Mouse (Mus musculus) neural tube, embryonic 12.5 days (tissue): ENCODE data around the gene Baiap2. TPM values are rescaled to one million over a fixed set of nuclear protein-coding genes. Genes with fewer than 3 reads are reported as not detected.

Experiments used
- ATAC-seq: fragments of 200-750 bp; cut with Nextera tagmentation; 2 replicates; pipeline ENCODE4 v1.8.0; 2017; ENCODE audit warnings: low read depth, mild to moderate bottlenecking, moderate TSS enrichment, moderate library complexity; ENCODE audit not compliant: low FRiP score
- H3K27ac ChIP-seq: fragments of 300-500 bp; sonication (generic); 2 replicates; pipeline ENCODE4 v1.5.1; 2016
- H3K27me3 ChIP-seq: fragments of 300-500 bp; sonication (generic); replicated peaks from 2 replicates; pipeline ENCODE4 v1.6.1; 2016; ENCODE audit warnings: mild to moderate bottlenecking
- H3K36me3 ChIP-seq: fragments of 300-500 bp; sonication (generic); 2 replicates; pipeline ENCODE4 v1.6.1; 2016; ENCODE audit warnings: mild to moderate bottlenecking
- H3K4me1 ChIP-seq: fragments of 300-500 bp; sonication (generic); 2 replicates; pipeline ENCODE4 v1.6.1; 2016
- H3K4me2 ChIP-seq: fragments of 300-500 bp; sonication (generic); replicated peaks from 2 replicates; pipeline ENCODE4 v1.6.1; 2016; ENCODE audit warnings: mild to moderate bottlenecking
- H3K4me3 ChIP-seq: fragments of 300-500 bp; sonication (generic); 2 replicates; pipeline ENCODE4 v1.5.1; 2016
- H3K9ac ChIP-seq: fragments of 300-500 bp; sonication (generic); 2 replicates; pipeline ENCODE4 v1.6.1; 2016; ENCODE audit warnings: mild to moderate bottlenecking
- H3K9me3 ChIP-seq: fragments of 300-500 bp; sonication (generic); 2 replicates; pipeline ENCODE4 v1.6.1; 2016; ENCODE audit warnings: mild to moderate bottlenecking
- WGBS: fragments of 180-500 bp; shearing (Covaris S2); methylation state at CpG from one replicate; pipeline ENCODE4 v1.1.7; 2016; 5-methylcytosine and 5-hydroxymethylcytosine counted together
- polyA plus RNA-seq: library from polyadenylated mRNA; unstranded; fragments of >200 nt; fragmentation: Nextera tagmentation; extraction: Ambion mirVana; gene quantifications from 2 replicates; pipeline ENCODE4 v1.2.1, GENCODE M21; 2016

Gene Baiap2
- polyA plus RNA-seq, 1 experiment from 2014 or later, result 11.8 TPM

GRCm38 (mm10) chr11:119939073-119939710, 3.4 kb upstream of the Baiap2 start:
- H3K4me2 ChIP-seq, result no peak overlapping the region
- no peak overlapping the region for H3K27ac ChIP-seq
- H3K9me3 ChIP-seq, result no peaks in the 10 kb centered on the region
- H3K4me1 ChIP-seq, result peaks cover 52% of the 10 kb centered on the region
- no peak overlapping the region for H3K9ac ChIP-seq
- no peaks in the 10 kb centered on the region for H3K36me3 ChIP-seq
- WGBS, result 45% methylated on average over 8 of the region's 8 CpGs
- ATAC-seq, result no peak
- no peak overlapping the region for H3K4me3 ChIP-seq
- H3K27me3 ChIP-seq, result peaks cover 11% of the 10 kb centered on the region; the same call in 1 of the 2 replicates

GRCm38 (mm10) chr11:119939711-119940106, 2.9 kb upstream of the Baiap2 start:
- Histone ChIP-seq H3K4me2 (no peak overlapping the region), H3K27me3 (peaks cover 11% of the 10 kb centered on the region; the same call in 1 of the 2 replicates), H3K27ac (no peak overlapping the region), H3K4me3 (no peak overlapping the region), H3K9me3 (no peaks in the 10 kb centered on the region), H3K9ac (no peak overlapping the region), H3K36me3 (no peaks in the 10 kb centered on the region), H3K4me1 (peaks cover 54% of the 10 kb centered on the region)
- ATAC-seq, result no peak
- WGBS, result 71% methylated on average over 4 of the region's 4 CpGs

- 57% methylated on average over 11 of the region's 11 CpGs for WGBS
- H3K36me3 ChIP-seq, result no peaks in the 10 kb centered on the region
- H3K9me3 ChIP-seq, result no peaks in the 10 kb centered on the region
- no peak overlapping the region for H3K4me2 ChIP-seq
- peaks cover 54% of the 10 kb centered on the region for H3K4me1 ChIP-seq
- no peak overlapping the region for H3K9ac ChIP-seq
- no peak overlapping the region for H3K27ac ChIP-seq
- H3K4me3 ChIP-seq, result no peak overlapping the region
- peaks cover 11% of the 10 kb centered on the region; the same call in 1 of the 2 replicates for H3K27me3 ChIP-seq
- no peak for ATAC-seq
Observed at GRCm38 (mm10) chr11:119940142-119940541, 2.4 kb upstream of the Baiap2 start.

DNA sequence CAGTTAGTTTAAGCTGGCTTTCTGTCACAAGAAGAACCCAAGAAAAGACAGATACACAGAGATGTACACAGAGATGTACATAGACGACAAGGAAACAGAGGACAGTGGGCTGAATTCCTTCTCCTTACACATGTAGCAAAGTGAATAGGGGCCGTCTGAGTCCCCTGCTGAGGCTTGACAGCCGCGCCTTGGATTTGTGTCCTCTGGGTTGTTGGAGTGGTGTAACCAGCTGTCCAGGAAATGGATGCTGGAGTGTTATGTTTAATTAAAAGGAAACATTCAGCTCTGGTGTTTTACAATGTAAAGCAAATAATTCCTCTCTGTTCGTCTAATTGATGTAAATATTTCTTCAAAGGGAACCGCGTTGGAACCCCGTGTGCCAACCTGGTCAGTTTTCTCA, 769 bp upstream of the Baiap2 start:
- WGBS, result 3% methylated on average over 8 of the region's 8 CpGs
- ATAC-seq, result no peak
- Histone ChIP-seq H3K4me3 (peak overlapping the region; percentile 60), H3K9ac (peak overlapping the region; percentile 77; the same call in 1 of the 2 replicates), H3K9me3 (no peaks in the 10 kb centered on the region), H3K27ac (no peak overlapping the region), H3K4me1 (peaks cover 48% of the 10 kb centered on the region), H3K4me2 (peak overlapping the region; percentile 99), H3K36me3 (no peaks in the 10 kb centered on the region), H3K27me3 (peaks cover 11% of the 10 kb centered on the region; the same call in 1 of the 2 replicates)

- H3K9me3 ChIP-seq, result no peaks in the 10 kb centered on the region
- ATAC-seq, result peak; percentile 62
- H3K9ac ChIP-seq, result peak overlapping the region; percentile 77
- under 1% methylated on average over 42 of the region's 43 CpGs for WGBS
- H3K4me2 ChIP-seq, result peak overlapping the region; percentile 99
- H3K4me3 ChIP-seq, result peak overlapping the region; percentile 60
- no peaks in the 10 kb centered on the region for H3K36me3 ChIP-seq
- H3K27ac ChIP-seq, result no peak overlapping the region; the same call in 1 of the 2 replicates
- H3K27me3 ChIP-seq, result peaks cover 11% of the 10 kb centered on the region; the same call in 1 of the 2 replicates
- H3K4me1 ChIP-seq, result peaks cover 46% of the 10 kb centered on the region
Observed at GRCm38 (mm10) chr11:119942201-119942726, 299 bp upstream of the Baiap2 start.

GRCm38 (mm10) chr11:119943428-119943988, 945 bp downstream of the Baiap2 start:
- peak overlapping the region; percentile 60 for H3K4me3 ChIP-seq
- peak overlapping the region; percentile 77 for H3K9ac ChIP-seq
- H3K27ac ChIP-seq, result no peak overlapping the region
- no peaks in the 10 kb centered on the region for H3K36me3 ChIP-seq
- peak overlapping the region; percentile 99 for H3K4me2 ChIP-seq
- ATAC-seq, result peak; percentile 26; the same call in 1 of the 2 replicates
- H3K27me3 ChIP-seq, result peaks cover 11% of the 10 kb centered on the region; the same call in 1 of the 2 replicates
- H3K9me3 ChIP-seq, result no peaks in the 10 kb centered on the region
- H3K4me1 ChIP-seq, result peaks cover 46% of the 10 kb centered on the region
- WGBS, result 6% methylated on average over 32 of the region's 32 CpGs

DNA sequence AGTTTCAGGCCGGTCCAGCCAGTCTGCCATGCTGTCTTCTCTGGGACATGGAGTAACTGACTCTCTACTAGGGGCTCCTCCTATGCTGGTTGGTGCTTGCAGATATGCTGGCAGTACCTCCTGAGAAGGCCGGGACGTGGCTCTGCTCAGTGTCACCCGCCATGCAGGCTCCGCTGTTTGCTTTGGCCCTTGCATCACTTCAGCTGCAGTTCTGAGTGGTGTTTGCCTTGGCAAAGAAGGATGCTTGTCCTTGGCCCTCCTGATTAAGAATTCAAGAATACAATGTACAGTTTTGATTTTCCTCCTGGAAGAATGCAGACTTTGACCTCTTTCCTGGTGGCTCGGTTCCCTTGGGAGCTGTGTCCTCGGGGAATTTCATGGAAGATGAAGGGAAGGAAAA, 2.8 kb downstream of the Baiap2 start:
- Histone ChIP-seq H3K4me3 (no peak overlapping the region), H3K9me3 (no peaks in the 10 kb centered on the region), H3K4me1 (peaks cover 33% of the 10 kb centered on the region; the same call in 1 of the 2 replicates), H3K27me3 (peaks cover 7% of the 10 kb centered on the region; the same call in 1 of the 2 replicates), H3K9ac (no peak overlapping the region), H3K36me3 (no peaks in the 10 kb centered on the region), H3K4me2 (no peak overlapping the region), H3K27ac (no peak overlapping the region)
- WGBS, result 92% methylated on average over 7 of the region's 7 CpGs
- ATAC-seq, result no peak

DNA sequence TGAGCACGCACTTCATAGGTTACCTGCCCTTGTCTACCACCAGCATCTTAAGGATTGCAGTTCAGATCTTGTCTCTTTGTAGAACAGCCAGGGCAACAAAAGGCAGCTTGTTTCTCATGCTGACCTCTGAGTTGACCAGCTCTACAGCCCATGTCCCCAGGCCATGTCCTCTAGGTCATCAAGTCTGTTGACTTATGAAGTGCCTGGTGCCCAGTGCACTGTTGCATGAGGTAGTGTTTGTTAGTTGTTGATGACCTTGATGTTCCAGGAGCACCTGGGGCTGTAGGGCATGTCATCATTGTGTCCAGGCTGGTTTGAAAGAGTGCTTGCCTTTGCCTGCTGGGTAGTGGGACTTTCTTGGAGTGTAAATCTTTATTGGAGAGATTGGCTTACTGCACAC, 4.9 kb downstream of the Baiap2 start:
- Histone ChIP-seq H3K36me3 (no peaks in the 10 kb centered on the region), H3K4me3 (no peak overlapping the region), H3K4me1 (peaks cover 19% of the 10 kb centered on the region; the same call in 1 of the 2 replicates), H3K4me2 (no peak overlapping the region), H3K9ac (no peak overlapping the region), H3K27me3 (no peaks in the 10 kb centered on the region), H3K9me3 (no peaks in the 10 kb centered on the region), H3K27ac (no peak overlapping the region)
- 90% methylated on average over 1 of the region's 1 CpGs for WGBS
- no peak for ATAC-seq

- H3K36me3 ChIP-seq, result no peaks in the 10 kb centered on the region
- H3K9ac ChIP-seq, result no peak overlapping the region
- H3K4me1 ChIP-seq, result peaks cover 19% of the 10 kb centered on the region; the same call in 1 of the 2 replicates
- H3K27me3 ChIP-seq, result no peaks in the 10 kb centered on the region
- no peak overlapping the region for H3K4me3 ChIP-seq
- no peaks in the 10 kb centered on the region for H3K9me3 ChIP-seq
- WGBS, result 60% methylated on average over 2 of the region's 2 CpGs
- H3K27ac ChIP-seq, result no peak overlapping the region
- no peak for ATAC-seq
- H3K4me2 ChIP-seq, result no peak overlapping the region
Observed at GRCm38 (mm10) chr11:119947897-119948296, 5.3 kb downstream of the Baiap2 start.

GRCm38 (mm10) chr11:119948305-119948704, 5.7 kb downstream of the Baiap2 start:
- Histone ChIP-seq H3K27me3 (no peaks in the 10 kb centered on the region), H3K4me2 (no peak overlapping the region), H3K27ac (no peak overlapping the region), H3K4me1 (peaks cover 16% of the 10 kb centered on the region), H3K36me3 (no peaks in the 10 kb centered on the region), H3K9ac (no peak overlapping the region), H3K4me3 (no peak overlapping the region), H3K9me3 (no peaks in the 10 kb centered on the region)
- WGBS, result 76% methylated on average over 4 of the region's 4 CpGs
- no peak for ATAC-seq

GRCm38 (mm10) chr11:119948803-119949202, 6.2 kb downstream of the Baiap2 start:
- Histone ChIP-seq H3K4me3 (no peak overlapping the region), H3K27me3 (no peaks in the 10 kb centered on the region), H3K4me2 (no peak overlapping the region), H3K9me3 (no peaks in the 10 kb centered on the region), H3K27ac (no peak overlapping the region), H3K36me3 (no peaks in the 10 kb centered on the region), H3K4me1 (peaks cover 12% of the 10 kb centered on the region; the same call in 1 of the 2 replicates), H3K9ac (no peak overlapping the region)
- WGBS, result 94% methylated on average over 2 of the region's 2 CpGs
- no peak for ATAC-seq

- Histone ChIP-seq H3K9ac (no peak overlapping the region), H3K27me3 (no peaks in the 10 kb centered on the region), H3K4me2 (no peak overlapping the region), H3K9me3 (no peaks in the 10 kb centered on the region), H3K36me3 (no peaks in the 10 kb centered on the region), H3K4me3 (no peak overlapping the region), H3K4me1 (peaks cover 6% of the 10 kb centered on the region; the same call in 1 of the 2 replicates), H3K27ac (no peak overlapping the region)
- WGBS, result 95% methylated on average over 3 of the region's 3 CpGs
- no peak for ATAC-seq
Observed at GRCm38 (mm10) chr11:119950535-119950934, 8.0 kb downstream of the Baiap2 start.
